Mouse (Mus musculus): ENCODE results near the gene Grip1.

The Grip1 gene

GRCm38 (mm10) chr10:119564862-119565261, 111.2 kb downstream of the Grip1 start:
- DNase-seq (ENCODE audit: low read depth, low spot score): no peak

- no peak for DNase-seq (ENCODE audit: low read depth, low spot score)
Observed at GRCm38 (mm10) chr10:119573134-119573533, 119.5 kb downstream of the Grip1 start.

GRCm38 (mm10) chr10:119575780-119576179, 122.2 kb downstream of the Grip1 start:
- DNase-seq (ENCODE audit: low read depth, low spot score): no peak

- DNase-seq (ENCODE audit: low read depth, low spot score): no peak
Observed at GRCm38 (mm10) chr10:119580024-119580423, 126.4 kb downstream of the Grip1 start.

- no peak for DNase-seq (ENCODE audit: low read depth, low spot score)
Observed at GRCm38 (mm10) chr10:119584666-119585065, 131.0 kb downstream of the Grip1 start.

- DNase-seq (ENCODE audit: low read depth, low spot score): no peak
Observed at GRCm38 (mm10) chr10:119586976-119587375, 133.3 kb downstream of the Grip1 start.

GRCm38 (mm10) chr10:119596822-119597221, 143.2 kb downstream of the Grip1 start:
- peak; percentile 39 for DNase-seq (ENCODE audit: low read depth, low spot score)

- DNase-seq (ENCODE audit: low read depth, low spot score): no peak
Observed at GRCm38 (mm10) chr10:119607501-119607900, 153.9 kb downstream of the Grip1 start.

- no peak for DNase-seq (ENCODE audit: low read depth, low spot score)
Observed at GRCm38 (mm10) chr10:119608998-119609397, 155.4 kb downstream of the Grip1 start.

- DNase-seq (ENCODE audit: low read depth, low spot score): peak; percentile 33
Observed at GRCm38 (mm10) chr10:119610279-119610895, 156.8 kb downstream of the Grip1 start.

- DNase-seq (ENCODE audit: low read depth, low spot score): no peak
Observed at GRCm38 (mm10) chr10:119612034-119612433, 158.4 kb downstream of the Grip1 start.

- no peak for DNase-seq (ENCODE audit: low read depth, low spot score)
Observed at GRCm38 (mm10) chr10:119614726-119615125, 161.1 kb downstream of the Grip1 start.

GRCm38 (mm10) chr10:119615240-119615885, 161.7 kb downstream of the Grip1 start:
- DNase-seq (ENCODE audit: low read depth, low spot score): peak; percentile 21

- DNase-seq (ENCODE audit: low read depth, low spot score): no peak
Observed at GRCm38 (mm10) chr10:119616078-119616477, 162.4 kb downstream of the Grip1 start.

- DNase-seq (ENCODE audit: low read depth, low spot score): no peak
Observed at GRCm38 (mm10) chr10:119628656-119629055, 175.0 kb downstream of the Grip1 start.

GRCm38 (mm10) chr10:119630401-119630800, 176.8 kb downstream of the Grip1 start:
- no peak for DNase-seq (ENCODE audit: low read depth, low spot score)

- DNase-seq (ENCODE audit: low read depth, low spot score): peak; percentile 69
Observed at GRCm38 (mm10) chr10:119631966-119632365, 178.3 kb downstream of the Grip1 start.

- no peak for DNase-seq (ENCODE audit: low read depth, low spot score)
Observed at GRCm38 (mm10) chr10:119634544-119634943, 180.9 kb downstream of the Grip1 start.

- DNase-seq (ENCODE audit: low read depth, low spot score): no peak
Observed at GRCm38 (mm10) chr10:119640534-119640933, 186.9 kb downstream of the Grip1 start.

- DNase-seq (ENCODE audit: low read depth, low spot score): no peak
Observed at GRCm38 (mm10) chr10:119641011-119641410, 187.4 kb downstream of the Grip1 start.

- DNase-seq (ENCODE audit: low read depth, low spot score): no peak
Observed at GRCm38 (mm10) chr10:119644289-119644688, 190.7 kb downstream of the Grip1 start.

GRCm38 (mm10) chr10:119646500-119647439, 193.1 kb downstream of the Grip1 start:
- peak; percentile 62 for DNase-seq (ENCODE audit: low read depth, low spot score)

All from forelimb bud, embryonic 11.5 days (tissue).